Mouse (Mus musculus) CH12.LX (cell line): Measurements from ENCODE around the gene Klhl18.

ENCODE experiments used
- CTCF ChIP-seq, 2 experiments: IDR thresholded peaks in 1 of 2; conservative IDR thresholded peaks in 1 of 2; 2 replicates each; pipeline ENCODE4 v1.5.1; 2011 to 2012; ENCODE audit warnings: low read depth in 2 of 2, low read length in 2 of 2, improper control_type of control experiment in 1 of 2, inconsistent platforms in 1 of 2, mild to moderate bottlenecking in 1 of 2, moderate library complexity in 1 of 2
- GABPA ChIP-seq: IDR thresholded peaks from 2 replicates; pipeline ENCODE4 v1.6.1; 2012; ENCODE audit warnings: low read depth, low read length, improper control_type of control experiment, inconsistent platforms; ENCODE audit not compliant: insufficient replicate concordance
- MAZ ChIP-seq: IDR thresholded peaks from 2 replicates; pipeline ENCODE4 v1.6.1; 2012; ENCODE audit warnings: low read depth, mild to moderate bottlenecking, inconsistent platforms, low read length, improper control_type of control experiment, moderate library complexity
- RAD21 ChIP-seq: IDR thresholded peaks from 2 replicates; pipeline ENCODE4 v1.6.1; 2011; ENCODE audit warnings: low read depth, mild to moderate bottlenecking, low read length, improper control_type of control experiment, moderate library complexity

- TF ChIP-seq RAD21 (no peak), CTCF (conservative IDR thresholded peaks at IDR 0.05 in 1 of 2, IDR thresholded peaks at IDR 0.05 in 1 of 2; ENCODE audit: low read depth in 2 of 2, low read length in 2 of 2) (no peak), GABPA (no peak), MAZ (no peak)
Observed at GRCm38 (mm10) chr9:110448356-110448755, 28.1 kb downstream of the Klhl18 start.
